Mouse (Mus musculus) myocyte (in vitro differentiated cells): ENCODE data around the gene Gchfr. TPM values are rescaled to one million over a fixed set of nuclear protein-coding genes. Genes with fewer than 3 reads are reported as not detected.
A peak's percentile ranks its signal among the peaks of the same experiment; 100 is the strongest.

Source experiments
- H3K27me3 ChIP-seq: one replicate; pipeline ENCODE4 v1.6.1; 2011; ENCODE audit not compliant: control insufficient read depth, insufficient read depth, insufficient read length
- H3K36me3 ChIP-seq: one replicate; pipeline ENCODE4 v1.6.1; 2011; ENCODE audit not compliant: control insufficient read depth, insufficient read depth
- H3K4me2 ChIP-seq: one replicate; pipeline ENCODE4 v1.6.1; 2011; ENCODE audit warnings: low read depth, control low read depth
- H3K4me3 ChIP-seq: one replicate; pipeline ENCODE4 v1.5.1; 2011; ENCODE audit warnings: mild to moderate bottlenecking, control low read depth, moderate library complexity
- H3K79me2 ChIP-seq: one replicate; pipeline ENCODE4 v1.6.1; 2011; ENCODE audit not compliant: control insufficient read depth, insufficient read depth
- H3ac ChIP-seq: one replicate; pipeline ENCODE4 v1.6.1; 2011; ENCODE audit not compliant: control insufficient read depth, insufficient read length
- CEBPB ChIP-seq: IDR thresholded peaks from 2 replicates; pipeline ENCODE4 v1.6.1; 2011; ENCODE audit warnings: mild to moderate bottlenecking, moderate library complexity; ENCODE audit not compliant: poor library complexity, insufficient read depth, severe bottlenecking
- E2F4 ChIP-seq: IDR thresholded peaks from one replicate; pipeline ENCODE4 v1.6.1; 2011; ENCODE audit warnings: mild to moderate bottlenecking, control low read depth, moderate library complexity; ENCODE audit not compliant: insufficient read depth
- MAX ChIP-seq: IDR thresholded peaks from one replicate; pipeline ENCODE4 v1.6.1; 2011; ENCODE audit warnings: low read depth, mild to moderate bottlenecking, control low read depth
- MYOD1 ChIP-seq, 3 experiments: IDR thresholded peaks; one replicate each; pipeline ENCODE4 v1.6.1; 2011; ENCODE audit warnings: control low read depth in 2 of 3, low read depth in 2 of 3, mild to moderate bottlenecking in 2 of 3, moderate library complexity in 1 of 3; ENCODE audit not compliant: insufficient read length in 2 of 3, control insufficient read depth in 1 of 3
- MYOG ChIP-seq, 3 experiments: IDR thresholded peaks; one replicate each; pipeline ENCODE4 v1.6.1; 2011; ENCODE audit warnings: control low read depth in 2 of 3, low read depth in 2 of 3, mild to moderate bottlenecking in 2 of 3; ENCODE audit not compliant: insufficient read length in 2 of 3, control insufficient read depth in 1 of 3, insufficient read depth in 1 of 3
- POLR2A ChIP-seq: IDR thresholded peaks from one replicate; pipeline ENCODE4 v1.6.1; 2011; ENCODE audit warnings: low read depth, mild to moderate bottlenecking, control low read depth, moderate library complexity; ENCODE audit not compliant: insufficient read length
- POLR2AphosphoS2 ChIP-seq: IDR thresholded peaks from one replicate; pipeline ENCODE4 v1.6.1; 2011; ENCODE audit warnings: low read depth, control low read depth; ENCODE audit not compliant: insufficient read length
- REST ChIP-seq: IDR thresholded peaks from one replicate; pipeline ENCODE4 v1.6.1; 2011; ENCODE audit warnings: mild to moderate bottlenecking, control low read depth, moderate library complexity; ENCODE audit not compliant: insufficient read depth, insufficient read length
- SRF ChIP-seq: IDR thresholded peaks from one replicate; pipeline ENCODE4 v1.6.1; 2011; ENCODE audit warnings: low read depth; ENCODE audit not compliant: control insufficient read depth, insufficient read length
- TCF12 ChIP-seq: IDR thresholded peaks from one replicate; pipeline ENCODE4 v1.6.1; 2011; ENCODE audit warnings: mild to moderate bottlenecking, control low read depth; ENCODE audit not compliant: poor library complexity, insufficient read depth, severe bottlenecking
- TCF3 ChIP-seq: IDR thresholded peaks from one replicate; pipeline ENCODE4 v1.6.1; 2011; ENCODE audit warnings: low read depth, control low read depth; ENCODE audit not compliant: insufficient read length
- USF1 ChIP-seq: IDR thresholded peaks from one replicate; pipeline ENCODE4 v1.6.1; 2011; ENCODE audit warnings: low read depth, mild to moderate bottlenecking, control low read depth, moderate library complexity
- polyA plus RNA-seq: library from polyadenylated mRNA; unstranded; fragments of >200 nt; fragmentation: generic; extraction: Trizol; gene quantifications from one replicate; pipeline ENCODE4 v1.2.1, GENCODE M21; 2012; ENCODE audit warnings: missing spikeins

The Gchfr gene
- polyA plus RNA-seq, 1 experiment = 90.4 TPM

GRCm38 (mm10) chr2:119147775-119148174 lies 19.8 kb upstream of the Gchfr start:
- TF ChIP-seq TCF12 (no peak), USF1 (no peak), CEBPB (no peak), POLR2A (no peak), E2F4 (no peak), POLR2AphosphoS2 (no peak), TCF3 (no peak), MYOG (IDR thresholded peaks at IDR 0.05; ENCODE audit: control insufficient read depth in 1 of 3, insufficient read depth in 1 of 3, insufficient read length in 2 of 3, low read depth in 2 of 3) (no peak), MAX (no peak), REST (no peak), SRF (no peak), MYOD1 (IDR thresholded peaks at IDR 0.05; ENCODE audit: control insufficient read depth in 1 of 3, insufficient read length in 2 of 3, low read depth in 2 of 3) (no peak)
- H3K4me3 ChIP-seq = no peak overlapping the region
- no peaks in the 10 kb centered on the region for H3K27me3 ChIP-seq
- H3ac ChIP-seq = no peak overlapping the region
- H3K79me2 ChIP-seq = no peaks in the 10 kb centered on the region
- H3K36me3 ChIP-seq = peaks cover 31% of the 10 kb centered on the region
- H3K4me2 ChIP-seq = no peak overlapping the region

GRCm38 (mm10) chr2:119152255-119152654 lies 15.3 kb upstream of the Gchfr start:
- Histone ChIP-seq H3K36me3 (peaks cover 21% of the 10 kb centered on the region), H3K4me3 (no peak overlapping the region)

GRCm38 (mm10) chr2:119154683-119155082 lies 12.9 kb upstream of the Gchfr start:
- no peaks in the 10 kb centered on the region for H3K27me3 ChIP-seq
- no peak overlapping the region for H3K4me3 ChIP-seq
- H3ac ChIP-seq = no peak overlapping the region
- no peak overlapping the region for H3K4me2 ChIP-seq
- H3K79me2 ChIP-seq = peaks cover 15% of the 10 kb centered on the region
- no peak for TF ChIP-seq REST
- no peak for TF ChIP-seq TCF3
- no peak for TF ChIP-seq E2F4
- TF ChIP-seq POLR2AphosphoS2 = no peak
- no peak for TF ChIP-seq MYOG (IDR thresholded peaks at IDR 0.05; ENCODE audit: control insufficient read depth in 1 of 3, insufficient read depth in 1 of 3, insufficient read length in 2 of 3, low read depth in 2 of 3)
- peaks cover 21% of the 10 kb centered on the region for H3K36me3 ChIP-seq

More at GRCm38 (mm10) chr2:119152255-119152654, 15.3 kb upstream of the Gchfr start:
- TF ChIP-seq TCF3 (no peak), E2F4 (no peak), USF1 (no peak), CEBPB (no peak), MYOG (IDR thresholded peaks at IDR 0.05; ENCODE audit: control insufficient read depth in 1 of 3, insufficient read depth in 1 of 3, insufficient read length in 2 of 3, low read depth in 2 of 3) (no peak), POLR2AphosphoS2 (no peak), REST (no peak), TCF12 (no peak), MAX (no peak), SRF (no peak)
- H3K79me2 ChIP-seq = peaks cover 15% of the 10 kb centered on the region
- no peak overlapping the region for H3K4me2 ChIP-seq
- no peaks in the 10 kb centered on the region for H3K27me3 ChIP-seq
- H3ac ChIP-seq = no peak overlapping the region

- H3K4me2 ChIP-seq = peak overlapping the region; percentile 81
- no peaks in the 10 kb centered on the region for H3K27me3 ChIP-seq
- H3K4me3 ChIP-seq = peak overlapping the region; percentile 68
- peaks cover 15% of the 10 kb centered on the region for H3K79me2 ChIP-seq
- TF ChIP-seq MYOD1 (IDR thresholded peaks at IDR 0.05; ENCODE audit: control insufficient read depth in 1 of 3, insufficient read length in 2 of 3, low read depth in 2 of 3) (peak in 1 of 3 experiments; percentile 17), TCF3 (no peak)
- peaks cover 21% of the 10 kb centered on the region for H3K36me3 ChIP-seq
- H3ac ChIP-seq = no peak overlapping the region
Observed at GRCm38 (mm10) chr2:119155388-119155787, 12.2 kb upstream of the Gchfr start.

GRCm38 (mm10) chr2:119156081-119156680 lies 11.4 kb upstream of the Gchfr start:
- peak overlapping the region; percentile 81 for H3K4me2 ChIP-seq
- peak overlapping the region; percentile 68 for H3K4me3 ChIP-seq
- peaks cover 15% of the 10 kb centered on the region for H3K36me3 ChIP-seq
- H3K79me2 ChIP-seq = peaks cover 15% of the 10 kb centered on the region
- TF ChIP-seq REST = no peak
- no peak for TF ChIP-seq MYOG (IDR thresholded peaks at IDR 0.05; ENCODE audit: control insufficient read depth in 1 of 3, insufficient read depth in 1 of 3, insufficient read length in 2 of 3, low read depth in 2 of 3)
- TF ChIP-seq USF1 = no peak
- no peak for TF ChIP-seq CEBPB
- no peak for TF ChIP-seq TCF12
- H3ac ChIP-seq = peak overlapping the region; percentile 21
- H3K27me3 ChIP-seq = no peaks in the 10 kb centered on the region
